Mouse (Mus musculus) heart, embryonic 11.5 days (tissue): ENCODE results near the gene Tmem123. TPM values are rescaled to one million over a fixed set of nuclear protein-coding genes. Genes with fewer than 3 reads are reported as not detected.

Experiments used
- ATAC-seq: fragments of 200-750 bp; cut with Nextera tagmentation; replicated peaks from 2 replicates; pipeline ENCODE4 v1.8.0; 2017; ENCODE audit warnings: moderate library complexity; ENCODE audit not compliant: insufficient number of reproducible peaks, low FRiP score, low TSS enrichment
- H3K27ac ChIP-seq: fragments of 300-500 bp; sonication (generic); 2 replicates; pipeline ENCODE4 v1.5.1; 2014; ENCODE audit warnings: mild to moderate bottlenecking, low read depth, low read length
- H3K27me3 ChIP-seq: fragments of 300-500 bp; sonication (generic); 2 replicates; pipeline ENCODE4 v1.6.1; 2014; ENCODE audit warnings: mild to moderate bottlenecking, low read length, mixed read lengths; ENCODE audit not compliant: control insufficient read depth, insufficient read depth
- H3K36me3 ChIP-seq: fragments of 300-500 bp; sonication (generic); 2 replicates; pipeline ENCODE4 v1.6.1; 2014; ENCODE audit warnings: mild to moderate bottlenecking, low read length, moderate library complexity, mixed read lengths; ENCODE audit not compliant: control insufficient read depth, insufficient read depth
- H3K4me1 ChIP-seq: fragments of 300-500 bp; sonication (generic); 2 replicates; pipeline ENCODE4 v1.6.1; 2014; ENCODE audit warnings: low read length; ENCODE audit not compliant: control insufficient read depth, insufficient read depth
- H3K4me2 ChIP-seq: fragments of 300-500 bp; sonication (generic); 2 replicates; pipeline ENCODE4 v1.6.1; 2014; ENCODE audit warnings: mild to moderate bottlenecking, moderate library complexity
- H3K4me3 ChIP-seq: fragments of 300-500 bp; sonication (generic); 2 replicates; pipeline ENCODE4 v1.5.1; 2014; ENCODE audit warnings: low read depth, low read length
- H3K9ac ChIP-seq: fragments of 300-500 bp; sonication (generic); 2 replicates; pipeline ENCODE4 v1.6.1; 2014; ENCODE audit warnings: mild to moderate bottlenecking, low read depth, low read length, moderate library complexity
- H3K9me3 ChIP-seq: fragments of 300-500 bp; sonication (generic); replicated peaks from 2 replicates; pipeline ENCODE4 v1.6.1; 2016; ENCODE audit warnings: low read length; ENCODE audit not compliant: control insufficient read depth
- WGBS: fragments of 180-500 bp; shearing (Covaris S2); extraction: QIAGEN DNeasy Blood & Tissue Kit; methylation state at CpG from one replicate; pipeline ENCODE4 v1.1.7; 2014; ENCODE audit not compliant: insufficient replicate concordance; 5-methylcytosine and 5-hydroxymethylcytosine counted together
- polyA plus RNA-seq: library from polyadenylated mRNA; unstranded; fragments of >200 nt; fragmentation: Nextera tagmentation; extraction: Ambion mirVana; gene quantifications from 2 replicates; pipeline ENCODE4 v1.2.1, GENCODE M21; 2014

Gene Tmem123
- polyA plus RNA-seq, 1 experiment from 2014 or later: 131 TPM

GRCm38 (mm10) chr9:7789764-7790575 is 26.1 kb downstream of the Tmem123 start:
- Histone ChIP-seq H3K27ac (no peak overlapping the region), H3K27me3 (no peaks in the 10 kb centered on the region), H3K4me3 (no peak overlapping the region), H3K9me3 (no peaks in the 10 kb centered on the region), H3K36me3 (peaks cover 11% of the 10 kb centered on the region), H3K4me1 (no peaks in the 10 kb centered on the region), H3K4me2 (no peak overlapping the region), H3K9ac (no peak overlapping the region)
- WGBS: 86% methylated on average over 8 of the region's 8 CpGs
- no peak for ATAC-seq

GRCm38 (mm10) chr9:7790580-7791084 is 26.8 kb downstream of the Tmem123 start:
- Histone ChIP-seq H3K9ac (no peak overlapping the region), H3K27me3 (no peaks in the 10 kb centered on the region), H3K4me3 (no peak overlapping the region), H3K9me3 (no peaks in the 10 kb centered on the region), H3K36me3 (peaks cover 13% of the 10 kb centered on the region), H3K4me2 (no peak overlapping the region), H3K4me1 (no peaks in the 10 kb centered on the region), H3K27ac (no peak overlapping the region)
- ATAC-seq: no peak
- WGBS: 78% methylated on average over 11 of the region's 11 CpGs

- no peak for ATAC-seq
- H3K4me1 ChIP-seq: no peaks in the 10 kb centered on the region
- WGBS: 84% methylated on average over 2 of the region's 2 CpGs
Observed at GRCm38 (mm10) chr9:7793561-7793960, 29.7 kb downstream of the Tmem123 start.

GRCm38 (mm10) chr9:7795581-7795980 is 31.7 kb downstream of the Tmem123 start:
- no peaks in the 10 kb centered on the region for H3K9me3 ChIP-seq
- no peak overlapping the region for H3K27ac ChIP-seq
- no peak overlapping the region for H3K9ac ChIP-seq
- H3K4me3 ChIP-seq: no peak overlapping the region
- no peaks in the 10 kb centered on the region for H3K27me3 ChIP-seq
- H3K36me3 ChIP-seq: peaks cover 10% of the 10 kb centered on the region
- no peak overlapping the region for H3K4me2 ChIP-seq
- ATAC-seq: no peak
- no peaks in the 10 kb centered on the region for H3K4me1 ChIP-seq

More at GRCm38 (mm10) chr9:7793561-7793960, 29.7 kb downstream of the Tmem123 start:
- Histone ChIP-seq H3K27me3 (no peaks in the 10 kb centered on the region), H3K4me2 (no peak overlapping the region), H3K27ac (no peak overlapping the region), H3K4me3 (no peak overlapping the region), H3K9me3 (no peaks in the 10 kb centered on the region), H3K9ac (no peak overlapping the region), H3K36me3 (peaks cover 10% of the 10 kb centered on the region)

- Histone ChIP-seq H3K9me3 (no peaks in the 10 kb centered on the region), H3K4me2 (no peak overlapping the region), H3K27ac (no peak overlapping the region), H3K4me1 (no peaks in the 10 kb centered on the region), H3K9ac (no peak overlapping the region), H3K36me3 (peaks cover 10% of the 10 kb centered on the region), H3K4me3 (no peak overlapping the region), H3K27me3 (no peaks in the 10 kb centered on the region)
- WGBS: 78% methylated on average over 6 of the region's 6 CpGs
- ATAC-seq: no peak
Observed at GRCm38 (mm10) chr9:7796129-7796864, 32.5 kb downstream of the Tmem123 start.

- Histone ChIP-seq H3K4me2 (no peak overlapping the region), H3K36me3 (peaks cover 10% of the 10 kb centered on the region), H3K9ac (no peak overlapping the region), H3K27me3 (no peaks in the 10 kb centered on the region), H3K4me3 (no peak overlapping the region), H3K9me3 (no peaks in the 10 kb centered on the region), H3K27ac (no peak overlapping the region), H3K4me1 (no peaks in the 10 kb centered on the region)
- no peak for ATAC-seq
- WGBS: 79% methylated on average over 2 of the region's 2 CpGs
Observed at GRCm38 (mm10) chr9:7797542-7797941, 33.7 kb downstream of the Tmem123 start.

- WGBS: 86% methylated on average over 3 of the region's 3 CpGs
- H3K4me2 ChIP-seq: no peak overlapping the region
- H3K27ac ChIP-seq: no peak overlapping the region
- H3K27me3 ChIP-seq: no peaks in the 10 kb centered on the region
- no peak overlapping the region for H3K9ac ChIP-seq
- H3K4me1 ChIP-seq: no peaks in the 10 kb centered on the region
- H3K9me3 ChIP-seq: no peaks in the 10 kb centered on the region
- no peak overlapping the region for H3K4me3 ChIP-seq
- peaks cover 8% of the 10 kb centered on the region for H3K36me3 ChIP-seq
- no peak; the same call in 1 of the 2 replicates for ATAC-seq
Observed at GRCm38 (mm10) chr9:7798555-7798954, 34.7 kb downstream of the Tmem123 start.

GRCm38 (mm10) chr9:7805101-7805506 is 41.3 kb downstream of the Tmem123 start:
- H3K27ac ChIP-seq: no peak overlapping the region
- H3K4me3 ChIP-seq: no peak overlapping the region
- H3K9ac ChIP-seq: no peak overlapping the region
- WGBS: 61% methylated on average over 3 of the region's 5 CpGs
- no peak for ATAC-seq
- H3K27me3 ChIP-seq: no peaks in the 10 kb centered on the region
- H3K4me1 ChIP-seq: no peaks in the 10 kb centered on the region
- no peaks in the 10 kb centered on the region for H3K36me3 ChIP-seq
- no peak overlapping the region; the same call in 1 of the 2 replicates for H3K4me2 ChIP-seq
- no peaks in the 10 kb centered on the region for H3K9me3 ChIP-seq
